Mouse (Mus musculus) intestine, embryonic 14.5 days (tissue): ENCODE results near the gene Olfr39. TPM values are rescaled to one million over a fixed set of nuclear protein-coding genes. Genes with fewer than 3 reads are reported as not detected.
"Not testable (repeated sequence)": the region's sequence is repeated elsewhere in the genome, so short reads cannot be mapped to it uniquely, and the experiment has no call there.

ENCODE experiments used
- ATAC-seq: fragments of 200-750 bp; cut with Nextera tagmentation; replicated peaks from 2 replicates; pipeline ENCODE4 v1.8.0; 2017; ENCODE audit warnings: low read depth, moderate number of reproducible peaks, moderate TSS enrichment, moderate library complexity; ENCODE audit not compliant: low FRiP score, low TSS enrichment
- DNase-seq: peaks from one replicate; pipeline ENCODE4 v3.0.0-alpha.2; 2018; ENCODE audit warnings: low spot score
- H3K27ac ChIP-seq: fragments of 300-500 bp; sonication (generic); 2 replicates; pipeline ENCODE4 v1.5.1; 2014; ENCODE audit warnings: low read depth, mild to moderate bottlenecking, control low read depth
- H3K27me3 ChIP-seq: fragments of 300-500 bp; sonication (generic); replicated peaks from 2 replicates; pipeline ENCODE4 v1.6.1; 2014; ENCODE audit warnings: low read length, control low read depth; ENCODE audit not compliant: control insufficient read depth, insufficient read depth
- H3K36me3 ChIP-seq: fragments of 300-500 bp; sonication (generic); 2 replicates; pipeline ENCODE4 v1.6.1; 2014; ENCODE audit warnings: low read length, control low read depth; ENCODE audit not compliant: control insufficient read depth, insufficient read depth
- H3K4me1 ChIP-seq: fragments of 300-500 bp; sonication (generic); replicated peaks from 2 replicates; pipeline ENCODE4 v1.6.1; 2014; ENCODE audit warnings: low read length, control low read depth, mixed read lengths; ENCODE audit not compliant: control insufficient read depth, insufficient read depth
- H3K4me2 ChIP-seq: fragments of 300-500 bp; sonication (generic); 2 replicates; pipeline ENCODE4 v1.6.1; 2014; ENCODE audit warnings: low read length
- H3K4me3 ChIP-seq: fragments of 300-500 bp; sonication (generic); 2 replicates; pipeline ENCODE4 v1.5.1; 2014; ENCODE audit warnings: low read depth, low read length, control low read depth, mixed read lengths
- H3K9ac ChIP-seq: fragments of 300-500 bp; sonication (generic); 2 replicates; pipeline ENCODE4 v1.6.1; 2014; ENCODE audit warnings: mild to moderate bottlenecking, low read length
- H3K9me3 ChIP-seq: fragments of 300-500 bp; sonication (generic); 2 replicates; pipeline ENCODE4 v1.6.1; 2016; ENCODE audit warnings: low read length, control low read depth; ENCODE audit not compliant: control insufficient read depth
- WGBS: fragments of 180-500 bp; shearing (Covaris S2); extraction: QIAGEN DNeasy Blood & Tissue Kit; methylation state at CpG from one replicate; pipeline ENCODE4 v1.1.7; 2014; 5-methylcytosine and 5-hydroxymethylcytosine counted together
- polyA plus RNA-seq: library from polyadenylated mRNA; unstranded; fragments of >200 nt; fragmentation: Nextera tagmentation; extraction: Ambion mirVana; gene quantifications from 2 replicates; pipeline ENCODE4 v1.2.1, GENCODE M21; 2014

Olfr39 gene
- polyA plus RNA-seq, result not detected in 2 replicates

DNA sequence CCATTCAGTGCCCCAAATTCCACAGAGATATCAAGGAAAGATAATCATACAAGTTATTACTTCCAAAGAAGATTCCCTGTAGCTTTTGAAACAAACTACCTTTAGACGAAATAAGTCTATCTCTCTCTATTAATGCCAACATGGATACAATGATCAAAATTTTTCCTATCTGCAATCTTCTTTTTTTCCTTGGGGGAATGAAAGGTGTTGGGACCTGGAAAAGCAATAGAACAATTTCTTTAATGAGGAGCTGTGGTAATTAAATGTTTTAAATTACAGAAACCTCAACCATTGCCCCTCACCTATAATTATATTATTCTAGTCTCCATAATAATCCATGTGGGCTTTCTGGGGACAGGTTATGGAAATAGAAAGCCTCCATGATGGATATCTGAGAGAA is at the start of gene Olfr39:
Gene Olfr39, plus strand, starts transcription at position 301 of the 400 bp plus-strand sequence.
- Histone ChIP-seq H3K27me3 (no peaks in the 10 kb centered on the region), H3K9me3 (no peaks in the 10 kb centered on the region), H3K4me2 (no peak within 1 kb of the TSS), H3K4me1 (no peaks in the 10 kb centered on the region), H3K9ac (no peak within 1 kb of the TSS), H3K4me3 (no peak within 1 kb of the TSS), H3K27ac (no peak within 1 kb of the TSS), H3K36me3 (no peaks in the 10 kb centered on the region)
- ATAC-seq, result no peak
- 84% methylated on average over 1 of the region's 1 CpGs for WGBS
- no peak for DNase-seq

GRCm38 (mm10) chr9:20236819-20237218 is 45.3 kb upstream of the Olfr39 start, which contains the start of gene Olfr872:
Olfr872 (plus strand) TSS chr9:20237119.
- ATAC-seq (no peak), DNase-seq (no peak)
- Histone ChIP-seq H3K9ac (no peak within 1 kb of the TSS), H3K27me3 (no peaks in the 10 kb centered on the region), H3K27ac (no peak within 1 kb of the TSS), H3K4me3 (no peak within 1 kb of the TSS), H3K36me3 (no peaks in the 10 kb centered on the region), H3K4me2 (no peak within 1 kb of the TSS), H3K9me3 (no peaks in the 10 kb centered on the region), H3K4me1 (no peaks in the 10 kb centered on the region)

DNA sequence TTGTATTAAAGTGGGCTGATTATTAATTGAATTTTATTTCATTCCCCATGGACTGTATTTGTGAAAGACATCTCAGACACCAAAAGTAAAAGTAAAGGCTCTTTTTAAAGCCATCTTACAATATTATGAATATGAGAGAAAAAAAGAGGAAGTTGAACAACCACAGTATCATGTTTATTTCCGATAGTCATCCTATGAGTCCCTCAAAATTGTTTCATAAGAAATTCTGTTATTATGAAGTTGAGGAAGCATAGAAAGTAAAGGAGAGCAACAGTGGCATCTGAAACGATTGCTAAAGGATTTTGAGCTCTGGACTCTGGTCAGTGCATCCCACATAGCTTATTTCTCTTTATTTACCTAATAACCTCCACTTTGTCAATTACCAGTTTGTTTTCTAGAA is 44.8 kb upstream of the Olfr39 start:
- H3K4me3 ChIP-seq, result no peak overlapping the region
- no peak overlapping the region for H3K9ac ChIP-seq
- no peaks in the 10 kb centered on the region for H3K36me3 ChIP-seq
- no peaks in the 10 kb centered on the region for H3K27me3 ChIP-seq
- no peaks in the 10 kb centered on the region for H3K9me3 ChIP-seq
- no peak overlapping the region for H3K4me2 ChIP-seq
- H3K4me1 ChIP-seq, result no peaks in the 10 kb centered on the region
- DNase-seq, result no peak
- no peak overlapping the region for H3K27ac ChIP-seq
- no peak for ATAC-seq
- 82% methylated on average over 2 of the region's 2 CpGs for WGBS

- not testable (repeated sequence) for ATAC-seq, H3K27me3 ChIP-seq, H3K4me3 ChIP-seq, H3K4me2 ChIP-seq, H3K27ac ChIP-seq, H3K36me3 ChIP-seq, H3K4me1 ChIP-seq, H3K9ac ChIP-seq, H3K9me3 ChIP-seq, DNase-seq
- 77% methylated on average over 5 of the region's 5 CpGs for WGBS
Observed at GRCm38 (mm10) chr9:20295562-20295961, 13.4 kb downstream of the Olfr39 start.

DNA sequence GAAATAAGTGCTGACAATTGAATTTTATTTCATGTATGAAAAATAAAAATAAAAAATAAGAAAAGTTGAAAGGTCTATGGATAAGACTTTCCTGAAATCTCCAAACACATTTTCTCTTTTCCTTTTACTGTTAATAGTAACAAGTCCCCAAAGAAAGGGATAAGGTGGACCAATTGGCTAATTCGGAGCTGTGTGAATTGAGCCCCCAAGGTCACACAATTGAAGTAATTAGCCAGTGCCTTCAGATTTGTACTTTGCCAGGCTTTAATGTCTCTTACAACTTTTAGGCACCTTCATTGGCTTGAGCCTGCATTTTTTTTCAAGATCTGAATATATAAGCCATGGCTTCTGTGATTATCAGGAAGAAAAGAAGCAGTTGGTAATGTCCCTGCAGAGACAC is 16.1 kb downstream of the Olfr39 start, which contains the start of gene Olfr873:
Gene Olfr873, plus strand, starts transcription at position 301 of the 400 bp plus-strand sequence.
- no peaks in the 10 kb centered on the region for H3K36me3 ChIP-seq
- H3K4me1 ChIP-seq, result no peaks in the 10 kb centered on the region
- 73% methylated on average over 1 of the region's 1 CpGs for WGBS
- H3K4me2 ChIP-seq, result no peak within 1 kb of the TSS
- no peaks in the 10 kb centered on the region for H3K9me3 ChIP-seq
- no peak for DNase-seq
- no peak for ATAC-seq
- no peak within 1 kb of the TSS for H3K9ac ChIP-seq
- H3K27ac ChIP-seq, result no peak within 1 kb of the TSS
- H3K4me3 ChIP-seq, result no peak within 1 kb of the TSS
- H3K27me3 ChIP-seq, result no peaks in the 10 kb centered on the region

DNA sequence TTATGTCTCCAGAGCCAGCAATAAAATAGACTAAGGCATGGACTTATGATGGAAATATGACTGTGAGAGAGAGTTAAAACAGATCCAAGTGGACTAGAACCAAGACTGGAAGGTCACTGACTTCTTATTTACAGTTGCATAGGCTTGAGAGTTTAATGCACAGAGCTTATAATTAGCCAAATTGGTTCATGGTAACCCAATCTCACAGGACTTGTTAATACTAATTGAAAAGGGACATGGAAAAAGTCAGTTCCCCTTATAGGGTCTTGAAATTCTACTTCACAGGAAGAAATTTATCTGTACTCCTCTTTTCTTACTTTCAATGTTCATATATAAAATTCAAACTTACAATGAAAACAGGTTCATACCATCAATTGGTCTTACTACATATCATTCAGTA is 53.8 kb downstream of the Olfr39 start, which contains the start of gene Olfr18:
Gene Olfr18, minus strand, starts transcription at position 101 of the 400 bp plus-strand sequence.
- H3K36me3 ChIP-seq, result no peaks in the 10 kb centered on the region
- no peak within 1 kb of the TSS for H3K4me2 ChIP-seq
- H3K27ac ChIP-seq, result no peak within 1 kb of the TSS
- H3K4me3 ChIP-seq, result no peak within 1 kb of the TSS
- ATAC-seq (no peak), DNase-seq (no peak)
- H3K9me3 ChIP-seq, result no peaks in the 10 kb centered on the region
- no peak within 1 kb of the TSS for H3K9ac ChIP-seq
- H3K4me1 ChIP-seq, result no peaks in the 10 kb centered on the region
- no peaks in the 10 kb centered on the region for H3K27me3 ChIP-seq

Other genes starting within 250 kb of the Olfr39 start
- not detected in 2 replicates for gene Olfr867, start 224.8 kb upstream of the Olfr39 start, polyA plus RNA-seq
- not detected in 2 replicates for gene Olfr868, start 183.7 kb upstream of the Olfr39 start, polyA plus RNA-seq
- not detected in 2 replicates for gene Olfr869, start 153.3 kb upstream of the Olfr39 start, polyA plus RNA-seq
- gene Olfr870, start 108.3 kb upstream of the Olfr39 start, polyA plus RNA-seq, result not detected in 2 replicates
- not detected in 2 replicates for gene Olfr871, start 70.1 kb upstream of the Olfr39 start, polyA plus RNA-seq
- gene Olfr872, start 45.2 kb upstream of the Olfr39 start, polyA plus RNA-seq, result not detected in 2 replicates
- gene Olfr873, start 16.2 kb downstream of the Olfr39 start, polyA plus RNA-seq, result not detected in 2 replicates
- 0.08 and 0.11 TPM in 2 replicates for gene Olfr18, start 53.7 kb downstream of the Olfr39 start, polyA plus RNA-seq
- 35.1 and 37.5 TPM in 2 replicates for gene Zfp560, start 102.8 kb downstream of the Olfr39 start, polyA plus RNA-seq
- 24.5 and 24.7 TPM in 2 replicates for gene Zfp26, start 177.8 kb downstream of the Olfr39 start, polyA plus RNA-seq
- 18.3 and 24.6 TPM in 2 replicates for gene Zfp426, start 210.4 kb downstream of the Olfr39 start, polyA plus RNA-seq
- gene Zfp266, start 239.1 kb downstream of the Olfr39 start, polyA plus RNA-seq, result 66.7 and 73.6 TPM in 2 replicates